Mouse (Mus musculus) MEL (cell line): ENCODE data around the gene Aspscr1. TPM values are rescaled to one million over a fixed set of nuclear protein-coding genes. Genes with fewer than 3 reads are reported as not detected.

Source experiments
- DNase-seq: peaks from one replicate; pipeline ENCODE4 v3.0.0; 2011; ENCODE audit warnings: low read depth, low spot score
- H3K27ac ChIP-seq: 2 replicates; pipeline ENCODE4 v1.5.1; 2012; ENCODE audit warnings: low read depth, mild to moderate bottlenecking, control low read depth, low read length, moderate library complexity; ENCODE audit not compliant: control insufficient read depth
- H3K27me3 ChIP-seq, 2 experiments: fragments of 150-350 bp in 1 of 2; sonication (generic) in 1 of 2; 2 replicates each; pipeline ENCODE4 v1.6.1; 2012; ENCODE audit warnings: low read length in 2 of 2, mild to moderate bottlenecking in 2 of 2, improper control_type of control experiment in 1 of 2, moderate library complexity in 1 of 2; ENCODE audit not compliant: insufficient read depth in 2 of 2, control insufficient read depth in 1 of 2
- H3K36me3 ChIP-seq, 2 experiments: 2 replicates each; pipeline ENCODE4 v1.6.1; 2012 to 2014; ENCODE audit warnings: low read length in 2 of 2, improper control_type of control experiment in 1 of 2, inconsistent platforms in 1 of 2, mild to moderate bottlenecking in 1 of 2; ENCODE audit not compliant: insufficient read depth in 2 of 2, control insufficient read depth in 1 of 2
- H3K4me1 ChIP-seq, 2 experiments: fragments of 150-350 bp in 1 of 2; sonication (generic) in 1 of 2; 2 replicates each; pipeline ENCODE4 v1.6.1; 2012; ENCODE audit warnings: low read length in 2 of 2, improper control_type of control experiment in 1 of 2, mild to moderate bottlenecking in 1 of 2; ENCODE audit not compliant: insufficient read depth in 2 of 2, control insufficient read depth in 1 of 2
- H3K4me3 ChIP-seq, 2 experiments: fragments of 150-350 bp in 1 of 2; sonication (generic) in 1 of 2; 2 replicates each; pipeline ENCODE4 v1.5.1; 2012; ENCODE audit warnings: low read depth in 2 of 2, low read length in 2 of 2, mild to moderate bottlenecking in 2 of 2, moderate library complexity in 2 of 2, control low read depth in 1 of 2, improper control_type of control experiment in 1 of 2; ENCODE audit not compliant: control insufficient read depth in 1 of 2, insufficient read depth in 1 of 2
- H3K79me2 ChIP-seq: 2 replicates; pipeline ENCODE4 v1.6.1; 2012; ENCODE audit warnings: mild to moderate bottlenecking, low read length, moderate library complexity; ENCODE audit not compliant: control insufficient read depth, poor library complexity, insufficient read depth
- H3K9ac ChIP-seq: 2 replicates; pipeline ENCODE4 v1.6.1; 2012; ENCODE audit warnings: low read depth, mild to moderate bottlenecking, control low read depth, low read length, moderate library complexity; ENCODE audit not compliant: control insufficient read depth, poor library complexity, severe bottlenecking
- H3K9me3 ChIP-seq: fragments of 150-350 bp; sonication (generic); replicated peaks from 2 replicates; pipeline ENCODE4 v1.6.1; 2012; ENCODE audit warnings: mild to moderate bottlenecking, low read length, improper control_type of control experiment, moderate library complexity; ENCODE audit not compliant: insufficient read depth
- BHLHE40 ChIP-seq: IDR thresholded peaks from 2 replicates; pipeline ENCODE4 v1.6.1; 2012; ENCODE audit warnings: low read depth, mild to moderate bottlenecking, inconsistent platforms, low read length, improper control_type of control experiment, borderline replicate concordance
- CHD2 ChIP-seq: IDR thresholded peaks from 2 replicates; pipeline ENCODE4 v1.6.1; 2011; ENCODE audit warnings: low read length, improper control_type of control experiment
- CTCF ChIP-seq, 3 experiments: IDR thresholded peaks in 2 of 3; conservative IDR thresholded peaks in 1 of 3; 2 replicates each; pipeline ENCODE4 v1.5.1; 2011 to 2012; ENCODE audit warnings: low read length in 3 of 3, low read depth in 2 of 3, mild to moderate bottlenecking in 2 of 3, improper control_type of control experiment in 1 of 3, inconsistent platforms in 1 of 3, mixed read lengths in 1 of 3, moderate library complexity in 1 of 3; ENCODE audit not compliant: control insufficient read depth in 1 of 3, insufficient read depth in 1 of 3, poor library complexity in 1 of 3, severe bottlenecking in 1 of 3
- ELF1 ChIP-seq: IDR thresholded peaks from 2 replicates; pipeline ENCODE4 v1.6.1; 2014; ENCODE audit warnings: low read depth, mild to moderate bottlenecking, inconsistent platforms, low read length, improper control_type of control experiment, moderate library complexity
- EP300 ChIP-seq, 2 experiments: IDR thresholded peaks; 2 replicates each; pipeline ENCODE4 v1.6.1; 2011; ENCODE audit warnings: improper control_type of control experiment in 2 of 2, low read length in 2 of 2, low read depth in 1 of 2, mild to moderate bottlenecking in 1 of 2
- ETS1 ChIP-seq: IDR thresholded peaks from 2 replicates; pipeline ENCODE4 v1.6.1; 2012; ENCODE audit warnings: low read depth, mild to moderate bottlenecking, inconsistent platforms, low read length, improper control_type of control experiment, moderate library complexity
- GATA1 ChIP-seq: IDR thresholded peaks from 2 replicates; pipeline ENCODE4 v1.6.1; 2011; ENCODE audit warnings: low read depth, low read length, improper control_type of control experiment
- HCFC1 ChIP-seq: IDR thresholded peaks from 2 replicates; pipeline ENCODE4 v1.6.1; 2012; ENCODE audit warnings: low read depth, mild to moderate bottlenecking, inconsistent platforms, low read length, improper control_type of control experiment, moderate library complexity
- JUND ChIP-seq: IDR thresholded peaks from 2 replicates; pipeline ENCODE4 v1.6.1; 2011; ENCODE audit warnings: low read depth, mild to moderate bottlenecking, improper control_type of control experiment, low read length
- KAT2A ChIP-seq: conservative IDR thresholded peaks from 2 replicates; pipeline ENCODE4 v1.6.1; 2012; ENCODE audit warnings: low read depth, low read length, improper control_type of control experiment, inconsistent platforms
- MAX ChIP-seq: IDR thresholded peaks from 2 replicates; pipeline ENCODE4 v1.6.1; 2011; ENCODE audit warnings: low read length, improper control_type of control experiment
- MAZ ChIP-seq: IDR thresholded peaks from 2 replicates; pipeline ENCODE4 v1.6.1; 2012; ENCODE audit warnings: low read depth, mild to moderate bottlenecking, inconsistent platforms, low read length, improper control_type of control experiment
- MXI1 ChIP-seq: IDR thresholded peaks from 2 replicates; pipeline ENCODE4 v1.6.1; 2011; ENCODE audit warnings: mild to moderate bottlenecking, low read depth, low read length, improper control_type of control experiment
- MYC ChIP-seq: IDR thresholded peaks from 2 replicates; pipeline ENCODE4 v1.6.1; 2011; ENCODE audit warnings: low read depth, mild to moderate bottlenecking, low read length, improper control_type of control experiment, moderate library complexity
- NELFE ChIP-seq: IDR thresholded peaks from 2 replicates; pipeline ENCODE4 v1.6.1; 2011; ENCODE audit warnings: low read depth, low read length, improper control_type of control experiment
- NRF1 ChIP-seq: IDR thresholded peaks from 2 replicates; pipeline ENCODE4 v1.6.1; 2014; ENCODE audit warnings: low read depth, mild to moderate bottlenecking, inconsistent platforms, low read length, improper control_type of control experiment, moderate library complexity; ENCODE audit not compliant: poor library complexity, insufficient read depth, severe bottlenecking
- POLR2A ChIP-seq, 2 experiments: IDR thresholded peaks; 2 replicates each; pipeline ENCODE4 v1.6.1; 2011 to 2012; ENCODE audit warnings: low read length in 2 of 2, mild to moderate bottlenecking in 2 of 2, control low read depth in 1 of 2, improper control_type of control experiment in 1 of 2, low read depth in 1 of 2, moderate library complexity in 1 of 2; ENCODE audit not compliant: control insufficient read depth in 1 of 2, insufficient read depth in 1 of 2, poor library complexity in 1 of 2
- POLR2AphosphoS2 ChIP-seq: IDR thresholded peaks from 2 replicates; pipeline ENCODE4 v1.6.1; 2011; ENCODE audit warnings: low read length, improper control_type of control experiment
- RAD21 ChIP-seq: IDR thresholded peaks from 2 replicates; pipeline ENCODE4 v1.6.1; 2011; ENCODE audit warnings: mild to moderate bottlenecking, low read depth, low read length, improper control_type of control experiment
- SIN3A ChIP-seq: IDR thresholded peaks from 2 replicates; pipeline ENCODE4 v1.6.1; 2012; ENCODE audit warnings: low read length, improper control_type of control experiment, inconsistent platforms
- TBP ChIP-seq: IDR thresholded peaks from 2 replicates; pipeline ENCODE4 v1.8.0; 2011; ENCODE audit warnings: low read depth, low read length, improper control_type of control experiment
- TCF12 ChIP-seq: IDR thresholded peaks from 2 replicates; pipeline ENCODE4 v1.6.1; 2014; ENCODE audit warnings: low read depth, mild to moderate bottlenecking, inconsistent platforms, low read length, improper control_type of control experiment, moderate library complexity
- UBTF ChIP-seq: IDR thresholded peaks from 2 replicates; pipeline ENCODE4 v1.6.1; 2012; ENCODE audit warnings: low read depth, mild to moderate bottlenecking, inconsistent platforms, low read length, improper control_type of control experiment, moderate library complexity, borderline replicate concordance; ENCODE audit not compliant: insufficient read depth
- USF1 ChIP-seq: IDR thresholded peaks from 2 replicates; pipeline ENCODE4 v1.6.1; 2014; ENCODE audit warnings: low read depth, mild to moderate bottlenecking, inconsistent platforms, low read length, improper control_type of control experiment, moderate library complexity
- USF2 ChIP-seq, 2 experiments: IDR thresholded peaks; 2 replicates each; pipeline ENCODE4 v1.6.1; 2011 to 2012; ENCODE audit warnings: improper control_type of control experiment in 2 of 2, low read length in 2 of 2, borderline replicate concordance in 1 of 2, inconsistent platforms in 1 of 2, low read depth in 1 of 2, mild to moderate bottlenecking in 1 of 2; ENCODE audit not compliant: insufficient read depth in 1 of 2
- ZC3H11A ChIP-seq: IDR thresholded peaks from 2 replicates; pipeline ENCODE4 v1.6.1; 2012; ENCODE audit warnings: low read depth, mild to moderate bottlenecking, inconsistent platforms, low read length, improper control_type of control experiment
- ZKSCAN1 ChIP-seq: IDR thresholded peaks from 2 replicates; pipeline ENCODE4 v1.6.1; 2012; ENCODE audit warnings: low read depth, mild to moderate bottlenecking, inconsistent platforms, low read length, improper control_type of control experiment, moderate library complexity
- polyA plus RNA-seq, 2 experiments: library from polyadenylated mRNA; stranded (reverse) in 1 of 2; unstranded in 1 of 2; fragments of >175 nt in 1 of 2; fragments of >200 nt in 1 of 2; gene quantifications; 2 replicates each; pipeline versions ENCODE4 v1.2.1 to v1.2.4; 2012; ENCODE audit warnings: low replicate concordance in 2 of 2, low read depth in 1 of 2; ENCODE audit not compliant: insufficient read length in 2 of 2, insufficient read depth in 1 of 2, missing spikeins in 1 of 2
- total RNA-seq: library from RNA; depleted of rRNA; stranded (reverse); fragments of 300-350 nt; gene quantifications from 2 replicates; pipeline ENCODE4 v1.2.3, GENCODE M21; 2012

The Aspscr1 gene
- total and polyA plus RNA-seq, 3 experiments, result 36.2 to 72.5 TPM; not detected in 1

GRCm38 (mm10) chr11:120632559-120633519 is 39.9 kb upstream of the Aspscr1 start (continued):
- TF ChIP-seq MAZ (peak; percentile 84; the same call in 1 of the 2 replicates), ETS1 (peak; percentile 85), ZC3H11A (no peak), CTCF (IDR thresholded peaks at IDR 0.05 in 2 of 3, conservative IDR thresholded peaks at IDR 0.05 in 1 of 3; ENCODE audit: control insufficient read depth in 1 of 3, insufficient read depth in 1 of 3, low read depth in 2 of 3, low read length in 3 of 3, poor library complexity in 1 of 3, severe bottlenecking in 1 of 3) (peak in 2 of 3 experiments; percentile 4 to 26; a peak in 3 of 6 replicates), UBTF (peak; percentile 93; the same call in 1 of the 2 replicates)

GRCm38 (mm10) chr11:120633520-120634343 is 39.0 kb upstream of the Aspscr1 start, which contains the start of gene Mafg:
Gene Mafg, minus strand, starts transcription at chr11:120633600.
- H3K4me1 ChIP-seq, result peaks cover 26 to 48% of the 10 kb centered on the region in 2 experiments
- no peaks in the 10 kb centered on the region for H3K9me3 ChIP-seq
- H3K4me3 ChIP-seq, result peak within 1 kb of the TSS; percentile 79 to 87
- no peaks in the 10 kb centered on the region for H3K27me3 ChIP-seq
- H3K27ac ChIP-seq, result peak within 1 kb of the TSS; percentile 78
- peaks cover 51% of the 10 kb centered on the region for H3K79me2 ChIP-seq
- DNase-seq, result peak; percentile 99
- peak within 1 kb of the TSS; percentile 98 for H3K9ac ChIP-seq
- TF ChIP-seq ETS1, result peak; percentile 52; the same call in 1 of the 2 replicates
- TF ChIP-seq RAD21, result no peak
- 0 out of 4 replicates have a peak, but pooled peaks of 1 of the 2 experiments have one; percentile 12 for TF ChIP-seq EP300 (IDR thresholded peaks at IDR 0.05; ENCODE audit: low read depth in 1 of 2, low read length in 2 of 2)
- no peak for TF ChIP-seq POLR2AphosphoS2
- peak; percentile 93 for TF ChIP-seq CHD2
- 0 out of 2 replicates have a peak, but pooled peaks have one; percentile 25 for TF ChIP-seq TBP
- TF ChIP-seq KAT2A, result no peak
- peak; percentile 81 to 94; a peak in 3 of 4 replicates for TF ChIP-seq USF2 (IDR thresholded peaks at IDR 0.05; ENCODE audit: borderline replicate concordance in 1 of 2, insufficient read depth in 1 of 2, low read depth in 1 of 2, low read length in 2 of 2)
- TF ChIP-seq JUND, result no peak
- peak; percentile 78 for TF ChIP-seq MYC
- TF ChIP-seq MAX, result peak; percentile 93
- TF ChIP-seq MXI1, result peak; percentile 91
- peak; percentile 82 for TF ChIP-seq HCFC1
- no peak for TF ChIP-seq ZKSCAN1
- peak; percentile 27; the same call in 1 of the 2 replicates for TF ChIP-seq BHLHE40
- peak; percentile 98 for TF ChIP-seq USF1
- TF ChIP-seq SIN3A, result peak; percentile 94
- peak in 1 of 2 experiments; percentile 87; a peak in 3 of 4 replicates for TF ChIP-seq POLR2A (IDR thresholded peaks at IDR 0.05; ENCODE audit: control insufficient read depth in 1 of 2, insufficient read depth in 1 of 2, low read depth in 1 of 2, low read length in 2 of 2, poor library complexity in 1 of 2)
- TF ChIP-seq NRF1, result peak; percentile 95
- peak; percentile 74 for TF ChIP-seq ELF1
- TF ChIP-seq GATA1, result no peak
- TF ChIP-seq NELFE, result peak; percentile 65; the same call in 1 of the 2 replicates
- 0 out of 6 replicates have a peak, but pooled peaks of 1 of the 3 experiments have one; percentile 2 for TF ChIP-seq CTCF (IDR thresholded peaks at IDR 0.05 in 2 of 3, conservative IDR thresholded peaks at IDR 0.05 in 1 of 3; ENCODE audit: control insufficient read depth in 1 of 3, insufficient read depth in 1 of 3, low read depth in 2 of 3, low read length in 3 of 3, poor library complexity in 1 of 3, severe bottlenecking in 1 of 3)
- TF ChIP-seq TCF12, result peak; percentile 55; the same call in 1 of the 2 replicates
- peaks cover 3 to 39% of the 10 kb centered on the region in 2 experiments; a peak in 3 of 4 replicates for H3K36me3 ChIP-seq
